Mouse (Mus musculus): ENCODE data around the gene Myh9.

DNA sequence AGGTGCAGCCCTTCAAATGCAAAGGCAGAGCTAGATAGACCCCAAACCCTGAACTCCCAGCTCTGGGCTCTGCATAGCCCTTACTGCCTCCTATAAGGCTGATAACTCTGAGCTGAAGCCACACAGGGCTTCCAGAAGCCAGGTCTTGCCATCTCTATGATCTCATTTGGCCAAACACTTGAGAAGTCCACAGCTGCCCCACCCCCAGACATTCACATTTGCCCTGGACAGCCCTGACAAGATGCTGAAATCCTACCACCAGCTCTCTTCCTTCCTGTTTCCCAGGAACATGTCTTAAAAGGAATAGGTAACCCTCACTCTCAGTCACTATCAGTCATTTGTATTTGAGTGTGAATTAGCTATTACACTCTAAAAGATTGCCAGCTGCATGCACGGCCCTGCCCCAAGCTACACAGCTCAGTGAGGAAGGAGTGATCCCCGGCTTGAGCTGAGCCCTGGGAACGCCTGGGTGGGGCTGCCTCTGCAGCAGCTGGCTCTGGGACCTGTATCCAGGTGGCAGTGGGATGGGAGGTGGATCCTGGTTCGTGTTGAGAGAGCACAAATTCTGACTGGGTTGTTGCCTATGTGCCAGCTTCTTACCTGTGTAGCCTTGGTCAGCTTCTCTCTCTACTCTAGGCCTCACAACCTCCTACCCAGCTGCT is 47.9 kb upstream of the Myh9 start:
- no peak for TF ChIP-seq CTCF (IDR thresholded peaks at IDR 0.05; ENCODE audit: low read depth)
- no peak for TF ChIP-seq EP300 (IDR thresholded peaks at IDR 0.05; ENCODE audit: low read depth)

All from heart, postnatal 0 days (tissue).